Mouse (Mus musculus) forebrain, embryonic 13.5 days (tissue): ENCODE data around the gene Cryba4. TPM values are rescaled to one million over a fixed set of nuclear protein-coding genes. Genes with fewer than 3 reads are reported as not detected.

Experiments
- ATAC-seq: fragments of 200-750 bp; cut with Nextera tagmentation; 2 replicates; pipeline ENCODE4 v1.8.0; 2017
- H3K27ac ChIP-seq: fragments of 300-500 bp; sonication (generic); 2 replicates; pipeline ENCODE4 v1.5.1; 2015; ENCODE audit warnings: inconsistent platforms, mild to moderate bottlenecking, moderate library complexity
- H3K27me3 ChIP-seq: fragments of 300-500 bp; sonication (generic); 2 replicates; pipeline ENCODE4 v1.6.1; 2015; ENCODE audit warnings: mild to moderate bottlenecking, inconsistent platforms
- H3K36me3 ChIP-seq: fragments of 300-500 bp; sonication (generic); 2 replicates; pipeline ENCODE4 v1.6.1; 2015; ENCODE audit warnings: mild to moderate bottlenecking, inconsistent platforms; ENCODE audit not compliant: poor library complexity, severe bottlenecking
- H3K4me1 ChIP-seq: fragments of 300-500 bp; sonication (generic); 2 replicates; pipeline ENCODE4 v1.6.1; 2015; ENCODE audit warnings: inconsistent platforms
- H3K4me2 ChIP-seq: fragments of 300-500 bp; sonication (generic); 2 replicates; pipeline ENCODE4 v1.6.1; 2015; ENCODE audit warnings: inconsistent platforms, mild to moderate bottlenecking, moderate library complexity
- H3K4me3 ChIP-seq: fragments of 300-500 bp; sonication (generic); 2 replicates; pipeline ENCODE4 v1.5.1; 2015; ENCODE audit warnings: mild to moderate bottlenecking, inconsistent platforms
- H3K9ac ChIP-seq: fragments of 300-500 bp; sonication (generic); 2 replicates; pipeline ENCODE4 v1.6.1; 2015; ENCODE audit warnings: mild to moderate bottlenecking, inconsistent platforms
- H3K9me3 ChIP-seq: fragments of 300-500 bp; sonication (generic); replicated peaks from 2 replicates; pipeline ENCODE4 v1.6.1; 2016; ENCODE audit warnings: inconsistent platforms
- WGBS: fragments of 180-500 bp; shearing (Covaris S2); methylation state at CpG from one replicate; pipeline ENCODE4 v1.1.7; 2015; 5-methylcytosine and 5-hydroxymethylcytosine counted together
- polyA plus RNA-seq: library from polyadenylated mRNA; unstranded; fragments of >200 nt; fragmentation: Nextera tagmentation; extraction: Ambion mirVana; gene quantifications from 2 replicates; pipeline ENCODE4 v1.2.1, GENCODE M21; 2015

Gene Cryba4
- polyA plus RNA-seq, 1 experiment from 2014 or later = 1.6 TPM

DNA sequence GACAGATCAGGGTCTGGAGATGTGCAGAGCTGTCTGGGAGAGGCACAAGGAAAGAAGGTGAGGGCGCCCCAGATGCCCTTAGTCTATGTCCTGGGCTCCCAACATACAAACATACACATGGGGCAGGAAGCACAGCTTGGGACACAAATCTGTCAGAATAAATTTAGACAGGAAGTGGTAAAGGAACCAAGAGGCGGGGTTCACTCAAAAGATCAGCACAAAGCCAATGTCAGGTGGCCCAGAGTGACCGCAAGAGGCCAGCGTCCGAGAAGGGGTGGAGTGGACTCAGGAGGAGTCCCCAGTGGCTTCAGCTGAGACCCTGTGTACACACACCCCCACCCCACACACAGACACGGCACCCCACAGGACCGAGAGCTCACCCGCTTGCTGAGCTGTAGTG lies 32.1 kb downstream of the Cryba4 start:
- Histone ChIP-seq H3K27ac (no peak overlapping the region), H3K4me3 (no peak overlapping the region), H3K27me3 (no peaks in the 10 kb centered on the region), H3K4me1 (peaks cover 95% of the 10 kb centered on the region), H3K9ac (no peak overlapping the region), H3K4me2 (no peak overlapping the region), H3K36me3 (peaks cover 82% of the 10 kb centered on the region), H3K9me3 (no peaks in the 10 kb centered on the region)
- 89% methylated on average over 8 of the region's 8 CpGs for WGBS
- no peak for ATAC-seq

DNA sequence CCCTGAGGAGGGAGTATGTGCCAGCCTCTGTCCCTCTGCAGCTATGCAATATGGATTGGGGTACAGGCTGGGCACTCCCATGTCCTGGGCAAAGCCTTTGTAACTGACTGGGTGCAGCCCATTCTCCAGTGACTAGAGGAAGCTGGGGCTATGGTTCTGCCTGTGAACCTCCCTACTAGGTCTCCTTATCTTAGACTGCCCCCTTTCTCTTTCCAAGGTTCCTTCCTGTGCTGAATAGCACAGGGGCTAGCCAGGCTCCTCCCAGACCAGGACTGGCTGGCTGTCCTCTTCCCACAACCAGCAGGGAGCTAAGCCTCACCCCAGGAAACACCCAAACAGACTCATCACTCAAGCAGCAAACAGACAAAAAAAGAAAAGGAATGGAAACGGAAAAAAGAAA lies 32.9 kb downstream of the Cryba4 start:
- ATAC-seq = no peak
- no peak overlapping the region for H3K9ac ChIP-seq
- no peaks in the 10 kb centered on the region for H3K9me3 ChIP-seq
- no peak overlapping the region for H3K4me3 ChIP-seq
- WGBS = 20% methylated on average over 1 of the region's 1 CpGs
- H3K4me1 ChIP-seq = peaks cover 94% of the 10 kb centered on the region
- no peak overlapping the region for H3K4me2 ChIP-seq
- H3K27me3 ChIP-seq = no peaks in the 10 kb centered on the region
- peak overlapping the region; percentile 35; the same call in 1 of the 2 replicates for H3K27ac ChIP-seq
- peaks cover 74% of the 10 kb centered on the region for H3K36me3 ChIP-seq

DNA sequence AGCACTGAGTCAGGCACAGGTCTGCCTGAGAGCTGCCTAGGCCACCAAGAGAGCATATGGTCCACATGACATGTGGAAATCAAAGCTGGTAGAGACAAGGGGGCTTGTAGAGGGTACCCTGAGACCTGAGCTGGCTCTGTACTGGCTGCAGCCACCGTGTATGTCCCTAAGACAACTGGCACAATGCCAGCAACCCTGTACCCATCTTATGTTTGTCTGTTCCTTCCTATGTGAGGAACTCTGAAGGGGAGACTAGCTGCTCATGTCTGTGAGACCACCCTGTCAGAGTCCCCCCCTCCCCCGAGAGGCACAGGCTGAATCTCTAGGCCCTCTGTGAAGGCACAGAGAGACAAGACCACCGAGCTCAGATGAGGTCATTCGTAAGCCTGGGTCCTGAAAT lies 33.6 kb downstream of the Cryba4 start:
- Histone ChIP-seq H3K4me2 (no peak overlapping the region), H3K9ac (no peak overlapping the region), H3K4me1 (peaks cover 95% of the 10 kb centered on the region), H3K27me3 (no peaks in the 10 kb centered on the region), H3K4me3 (no peak overlapping the region), H3K36me3 (peaks cover 67% of the 10 kb centered on the region), H3K9me3 (no peaks in the 10 kb centered on the region), H3K27ac (peak overlapping the region; percentile 54; the same call in 1 of the 2 replicates)
- ATAC-seq = no peak
- 65% methylated on average over 4 of the region's 4 CpGs for WGBS

DNA sequence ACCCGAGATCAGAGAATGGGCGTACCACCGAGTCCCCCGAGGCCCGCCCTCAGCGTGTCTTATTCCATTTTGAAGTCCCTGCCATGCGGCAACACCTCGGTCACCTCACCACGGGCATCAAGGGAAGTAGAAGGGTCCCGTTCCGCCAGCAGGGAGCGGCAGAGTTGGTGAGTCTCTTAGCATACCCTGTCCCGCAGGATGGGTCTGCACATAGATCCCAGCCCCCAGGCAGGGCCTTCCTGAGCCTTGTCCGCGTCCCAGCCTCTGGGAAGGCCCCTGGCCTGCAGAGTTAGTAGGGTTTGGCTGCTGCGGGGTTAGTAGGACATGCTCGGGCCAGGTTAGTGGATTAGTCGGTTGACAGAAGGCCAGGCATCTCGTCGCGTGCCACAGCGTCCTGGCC lies 35.3 kb downstream of the Cryba4 start:
- 43% methylated on average over 22 of the region's 22 CpGs for WGBS
- ATAC-seq = no peak
- Histone ChIP-seq H3K4me1 (peaks cover 93% of the 10 kb centered on the region), H3K4me2 (no peak overlapping the region), H3K9ac (peak overlapping the region; percentile 7; the same call in 1 of the 2 replicates), H3K27me3 (no peaks in the 10 kb centered on the region), H3K36me3 (peaks cover 51% of the 10 kb centered on the region), H3K27ac (peak overlapping the region; percentile 76), H3K9me3 (no peaks in the 10 kb centered on the region), H3K4me3 (no peak overlapping the region)

DNA sequence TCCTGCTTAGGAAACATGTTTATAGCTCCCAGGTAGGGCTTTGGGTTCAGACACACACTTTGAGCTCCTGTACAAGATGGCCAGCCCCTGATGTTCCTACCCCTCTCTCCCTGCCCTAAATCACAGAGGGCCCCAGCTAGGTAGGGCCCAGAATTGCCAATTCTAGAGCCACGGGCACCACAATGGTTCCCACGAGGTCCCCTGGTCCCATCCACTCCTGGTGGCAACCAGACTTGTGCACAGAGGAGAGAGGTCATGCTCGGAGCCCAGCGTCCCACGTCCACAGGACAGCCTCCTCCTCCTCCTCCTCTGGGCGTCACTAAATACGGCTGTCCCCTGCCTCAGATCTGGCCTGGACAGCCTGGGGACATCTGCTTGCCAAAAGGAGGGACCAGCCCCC lies 36.0 kb downstream of the Cryba4 start:
- Histone ChIP-seq H3K27me3 (no peaks in the 10 kb centered on the region), H3K4me1 (peaks cover 88% of the 10 kb centered on the region), H3K9ac (no peak overlapping the region; the same call in 1 of the 2 replicates), H3K4me3 (no peak overlapping the region), H3K4me2 (peak overlapping the region; percentile 36; the same call in 1 of the 2 replicates), H3K9me3 (no peaks in the 10 kb centered on the region), H3K36me3 (peaks cover 44% of the 10 kb centered on the region), H3K27ac (peak overlapping the region; percentile 76)
- 56% methylated on average over 7 of the region's 7 CpGs for WGBS
- ATAC-seq = no peak

DNA sequence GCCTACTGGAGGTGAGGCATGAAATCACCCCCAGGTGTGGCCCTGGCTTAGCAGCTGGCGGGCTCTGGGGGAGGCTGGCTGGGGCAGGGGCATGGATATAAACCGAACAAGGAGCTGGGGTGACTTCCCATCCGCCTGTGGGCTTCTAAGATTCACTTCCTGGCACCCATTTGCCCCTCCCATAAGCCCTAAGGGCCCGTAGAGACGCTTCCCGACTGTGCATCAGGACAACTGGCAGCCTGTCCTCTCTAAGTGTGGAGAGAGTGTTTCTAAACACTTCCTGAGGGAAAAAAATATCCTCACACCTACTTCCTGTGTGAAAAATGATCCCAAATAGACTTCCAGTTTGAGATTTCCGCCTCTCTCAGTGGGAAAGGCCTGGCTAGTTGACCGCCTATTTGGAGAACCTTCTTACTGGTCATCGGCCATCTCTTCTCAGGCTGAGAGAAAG lies 36.5 kb downstream of the Cryba4 start:
- H3K9ac ChIP-seq = peak overlapping the region; percentile 5; the same call in 1 of the 2 replicates

DNA sequence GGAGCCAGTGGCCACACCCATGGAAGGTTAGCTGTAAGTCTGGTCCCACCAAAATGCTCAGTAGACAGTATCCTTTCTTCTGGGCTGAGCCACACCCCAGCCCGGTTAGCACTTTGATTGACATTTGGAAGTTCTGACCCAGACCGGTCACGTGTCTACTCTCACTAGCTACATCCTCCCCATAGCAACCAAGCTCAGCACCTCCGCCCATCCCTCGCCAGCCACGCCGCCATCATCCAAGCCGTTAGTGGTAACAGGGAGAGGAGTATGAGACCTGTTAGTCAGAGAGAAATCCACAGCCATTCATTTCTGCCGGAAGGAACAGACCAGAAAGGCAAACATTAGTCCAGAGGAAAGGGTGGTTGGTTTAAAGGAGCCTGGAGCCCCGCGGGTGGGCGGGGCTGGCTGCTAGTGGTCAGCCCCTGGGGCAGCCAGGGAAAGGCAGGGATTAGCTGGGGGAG lies 37.0 kb downstream of the Cryba4 start:
- Histone ChIP-seq H3K9ac (peak overlapping the region; percentile 5), H3K4me2 (peak overlapping the region; percentile 36), H3K9me3 (no peaks in the 10 kb centered on the region), H3K36me3 (peaks cover 34% of the 10 kb centered on the region), H3K4me3 (no peak overlapping the region; the same call in 1 of the 2 replicates), H3K27me3 (no peaks in the 10 kb centered on the region), H3K4me1 (peaks cover 77% of the 10 kb centered on the region), H3K27ac (peak overlapping the region; percentile 84)
- ATAC-seq = peak; percentile 19; the same call in 1 of the 2 replicates
- WGBS = 3% methylated on average over 12 of the region's 12 CpGs

More for the DNA sequence above, 36.5 kb downstream of the Cryba4 start:
- Histone ChIP-seq H3K4me2 (peak overlapping the region; percentile 36), H3K36me3 (peaks cover 39% of the 10 kb centered on the region), H3K9me3 (no peaks in the 10 kb centered on the region), H3K4me1 (peaks cover 82% of the 10 kb centered on the region), H3K4me3 (no peak overlapping the region), H3K27me3 (no peaks in the 10 kb centered on the region), H3K27ac (peak overlapping the region; percentile 76)
- WGBS = 24% methylated on average over 9 of the region's 9 CpGs
- no peak for ATAC-seq

DNA sequence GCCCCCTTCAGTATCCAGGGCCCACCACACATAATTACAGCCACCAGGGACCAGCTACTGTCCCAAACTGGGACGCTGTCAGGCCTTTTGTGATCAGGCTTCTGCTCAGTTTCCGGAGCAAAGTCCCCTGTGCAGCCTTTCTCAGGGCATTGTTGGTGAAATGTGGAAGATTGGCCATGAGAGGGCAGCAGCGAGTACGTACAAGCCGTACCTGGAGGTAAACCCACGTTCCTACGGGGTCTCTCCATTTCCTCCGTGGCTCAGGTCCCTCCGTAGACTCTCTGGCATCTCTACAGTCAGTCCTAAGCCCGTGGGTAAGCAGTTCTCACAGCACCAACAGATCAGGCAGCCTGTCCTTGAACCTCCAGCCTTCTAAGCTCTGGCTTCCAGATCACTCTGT lies 37.9 kb downstream of the Cryba4 start:
- Histone ChIP-seq H3K4me3 (no peak overlapping the region), H3K9me3 (no peaks in the 10 kb centered on the region), H3K4me1 (peaks cover 68% of the 10 kb centered on the region), H3K27ac (peak overlapping the region; percentile 84), H3K27me3 (no peaks in the 10 kb centered on the region), H3K4me2 (peak overlapping the region; percentile 29; the same call in 1 of the 2 replicates), H3K36me3 (peaks cover 25% of the 10 kb centered on the region), H3K9ac (peak overlapping the region; percentile 31; the same call in 1 of the 2 replicates)
- peak; percentile 31 for ATAC-seq
- 2% methylated on average over 10 of the region's 10 CpGs for WGBS

DNA sequence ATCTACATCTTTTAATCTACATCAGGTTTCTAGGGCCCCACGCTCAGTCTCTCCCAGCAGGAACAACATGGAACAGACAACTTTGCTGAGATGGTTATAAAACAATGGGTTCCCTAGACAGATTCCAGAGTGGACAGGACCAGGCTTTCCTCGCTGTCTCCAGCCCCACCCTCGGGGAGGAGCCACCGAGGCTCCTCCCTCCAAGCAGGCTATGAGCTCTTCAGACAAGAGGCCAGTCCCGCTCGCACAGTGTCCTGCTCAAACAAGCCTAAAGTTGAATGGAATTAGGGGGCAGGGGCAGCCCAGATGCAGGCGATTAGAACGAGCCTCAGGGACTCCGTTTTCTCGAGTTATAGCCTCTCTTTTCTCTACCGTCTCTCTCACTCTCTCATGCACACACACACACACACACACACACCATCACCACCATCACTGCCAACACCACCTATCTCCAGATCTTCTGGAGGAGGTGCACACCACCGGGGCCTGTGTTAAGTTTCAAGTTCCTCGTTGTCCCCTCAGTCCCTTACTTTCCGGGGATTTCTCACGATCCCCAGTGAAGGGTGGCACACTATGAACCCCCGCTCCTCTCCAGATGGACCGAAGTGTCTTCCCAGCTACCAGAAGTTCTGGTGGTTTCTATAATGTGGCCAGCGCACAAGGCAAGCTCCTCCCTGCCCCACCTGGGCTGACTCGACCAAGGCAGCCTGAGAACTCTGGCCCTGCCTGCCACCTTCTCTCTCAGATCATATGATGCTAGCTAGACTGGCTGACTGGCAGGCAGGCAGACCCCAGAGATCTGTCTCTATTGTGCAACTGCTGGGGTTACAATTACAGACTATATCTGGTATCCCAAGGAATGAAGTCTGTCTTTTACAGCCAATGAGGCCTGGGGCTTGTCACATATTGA lies 38.7 kb downstream of the Cryba4 start:
- peaks cover 60% of the 10 kb centered on the region for H3K4me1 ChIP-seq
- H3K4me3 ChIP-seq = no peak overlapping the region
- peak overlapping the region; percentile 29 for H3K4me2 ChIP-seq
- WGBS = 15% methylated on average over 19 of the region's 19 CpGs
- H3K36me3 ChIP-seq = peaks cover 16% of the 10 kb centered on the region
- ATAC-seq = peak; percentile 48
- no peaks in the 10 kb centered on the region for H3K27me3 ChIP-seq
- H3K27ac ChIP-seq = peak overlapping the region; percentile 84
- H3K9me3 ChIP-seq = no peaks in the 10 kb centered on the region
- peak overlapping the region; percentile 31; the same call in 1 of the 2 replicates for H3K9ac ChIP-seq

DNA sequence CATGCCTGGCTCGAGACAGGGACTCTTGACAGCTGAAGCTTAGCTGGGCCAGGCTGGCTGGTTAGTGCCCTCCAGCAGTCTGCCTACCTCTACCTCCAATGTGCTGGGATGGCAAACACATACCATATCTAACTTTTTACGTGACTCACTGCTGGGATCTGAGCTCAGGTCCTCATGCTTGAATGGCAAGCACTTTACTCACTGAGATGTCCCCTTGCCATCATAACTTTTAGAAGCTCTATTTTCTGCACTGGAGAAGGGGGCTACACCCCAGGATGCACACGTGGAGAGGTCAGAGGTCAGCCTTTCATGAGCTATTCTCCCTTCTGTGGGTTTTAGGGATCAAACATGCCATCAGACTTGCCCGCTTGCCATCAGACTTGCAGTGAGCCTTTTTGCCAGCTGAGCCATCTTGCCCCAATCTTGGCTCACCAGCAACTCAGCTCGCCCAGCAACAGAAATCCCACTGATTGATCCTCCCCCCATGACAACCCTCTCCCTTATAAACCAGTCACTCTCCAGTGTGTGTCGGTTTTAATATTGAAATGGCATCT lies 39.5 kb downstream of the Cryba4 start:
- Histone ChIP-seq H3K27me3 (no peaks in the 10 kb centered on the region), H3K4me2 (peak overlapping the region; percentile 29; the same call in 1 of the 2 replicates), H3K27ac (peak overlapping the region; percentile 84; the same call in 1 of the 2 replicates), H3K4me1 (peaks cover 52% of the 10 kb centered on the region), H3K36me3 (peaks cover 9% of the 10 kb centered on the region), H3K4me3 (no peak overlapping the region), H3K9ac (no peak overlapping the region), H3K9me3 (no peaks in the 10 kb centered on the region)
- WGBS = 58% methylated on average over 6 of the region's 6 CpGs
- ATAC-seq = no peak

DNA sequence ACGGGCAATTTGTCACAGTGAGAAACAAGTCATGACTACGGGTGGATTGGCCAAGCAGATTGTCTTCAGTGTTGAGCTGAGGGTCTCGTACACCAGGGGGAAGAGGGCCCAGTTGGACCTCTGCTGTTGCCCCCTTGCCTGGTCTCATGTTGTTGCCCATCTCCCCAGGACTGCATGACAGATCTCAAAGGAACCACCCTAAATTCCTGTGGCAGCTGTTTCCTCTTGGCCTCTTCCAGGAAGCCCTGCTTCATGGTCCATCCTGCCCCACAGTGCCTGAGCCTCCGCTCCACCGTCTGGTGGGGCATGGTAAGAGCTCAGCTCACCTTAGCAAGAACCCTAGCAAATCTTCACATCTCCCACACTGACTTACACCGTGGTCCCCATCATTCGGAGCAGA lies 40.4 kb downstream of the Cryba4 start:
- peaks cover under 1% of the 10 kb centered on the region; the same call in 1 of the 2 replicates for H3K36me3 ChIP-seq
- no peak overlapping the region for H3K4me2 ChIP-seq
- H3K27ac ChIP-seq = no peak overlapping the region
- H3K27me3 ChIP-seq = no peaks in the 10 kb centered on the region
- no peak overlapping the region for H3K9ac ChIP-seq
- no peak overlapping the region for H3K4me3 ChIP-seq
- 89% methylated on average over 7 of the region's 7 CpGs for WGBS
- ATAC-seq = no peak
- no peaks in the 10 kb centered on the region for H3K9me3 ChIP-seq
- peaks cover 43% of the 10 kb centered on the region for H3K4me1 ChIP-seq

DNA sequence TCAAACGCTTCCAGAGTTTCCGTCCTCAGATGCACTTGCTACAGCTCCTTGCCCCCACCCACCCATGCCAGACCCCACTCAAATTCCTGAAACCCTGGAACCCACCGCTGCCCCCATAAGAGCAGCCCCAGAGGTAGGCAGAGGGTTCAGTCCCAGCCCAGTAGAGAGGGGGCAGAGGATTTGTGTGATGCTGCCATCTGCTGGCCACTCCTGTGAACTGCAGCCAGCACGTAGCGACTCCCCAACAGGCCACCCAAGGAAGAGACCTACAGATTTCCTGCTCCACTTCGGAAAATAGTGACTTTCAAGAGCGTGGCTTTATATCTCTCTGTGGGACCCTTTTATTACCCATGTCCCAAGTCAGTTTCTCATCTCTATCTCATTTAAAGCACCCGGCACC lies 42.2 kb downstream of the Cryba4 start:
- WGBS = 25% methylated on average over 8 of the region's 8 CpGs
- H3K27ac ChIP-seq = no peak overlapping the region
- H3K4me1 ChIP-seq = peaks cover 34% of the 10 kb centered on the region
- H3K27me3 ChIP-seq = no peaks in the 10 kb centered on the region
- H3K36me3 ChIP-seq = no peaks in the 10 kb centered on the region
- peak; percentile 25; the same call in 1 of the 2 replicates for ATAC-seq
- no peak overlapping the region for H3K4me3 ChIP-seq
- H3K4me2 ChIP-seq = no peak overlapping the region
- H3K9me3 ChIP-seq = no peaks in the 10 kb centered on the region
- H3K9ac ChIP-seq = no peak overlapping the region
